Mouse (Mus musculus) CH12.LX (cell line): ENCODE measurements around the gene Npy5r.

ENCODE experiments used
- CTCF ChIP-seq, 2 experiments: IDR thresholded peaks in 1 of 2; conservative IDR thresholded peaks in 1 of 2; 2 replicates each; pipeline ENCODE4 v1.5.1; 2011 to 2012; ENCODE audit warnings: low read depth in 2 of 2, low read length in 2 of 2, improper control_type of control experiment in 1 of 2, inconsistent platforms in 1 of 2, mild to moderate bottlenecking in 1 of 2, moderate library complexity in 1 of 2
- E2F4 ChIP-seq: IDR thresholded peaks from 2 replicates; pipeline ENCODE4 v1.6.1; 2011; ENCODE audit warnings: low read depth, low read length, improper control_type of control experiment; ENCODE audit not compliant: insufficient replicate concordance
- ELF1 ChIP-seq: IDR thresholded peaks from 2 replicates; pipeline ENCODE4 v1.6.1; 2014; ENCODE audit warnings: low read depth, mild to moderate bottlenecking, inconsistent platforms, low read length, improper control_type of control experiment
- EP300 ChIP-seq: IDR thresholded peaks from 2 replicates; pipeline ENCODE4 v1.6.1; 2011; ENCODE audit warnings: low read length, improper control_type of control experiment
- ETS1 ChIP-seq: conservative IDR thresholded peaks from 2 replicates; pipeline ENCODE4 v1.6.1; 2012; ENCODE audit warnings: low read depth, mild to moderate bottlenecking, inconsistent platforms, low read length, improper control_type of control experiment, moderate library complexity
- JUND ChIP-seq: conservative IDR thresholded peaks from 2 replicates; pipeline ENCODE4 v1.6.1; 2011; ENCODE audit warnings: low read depth, low read length, improper control_type of control experiment
- KAT2A ChIP-seq: IDR thresholded peaks from 2 replicates; pipeline ENCODE4 v1.6.1; 2012; ENCODE audit warnings: low read length, improper control_type of control experiment, inconsistent platforms; ENCODE audit not compliant: insufficient replicate concordance
- MAX ChIP-seq: IDR thresholded peaks from 2 replicates; pipeline ENCODE4 v1.6.1; 2011; ENCODE audit warnings: low read length, improper control_type of control experiment
- NELFE ChIP-seq: IDR thresholded peaks from 2 replicates; pipeline ENCODE4 v1.6.1; 2011; ENCODE audit warnings: low read depth, low read length, improper control_type of control experiment
- POLR2A ChIP-seq: IDR thresholded peaks from 2 replicates; pipeline ENCODE4 v1.6.1; 2011; ENCODE audit warnings: low read depth, mild to moderate bottlenecking, improper control_type of control experiment, low read length
- ZC3H11A ChIP-seq: IDR thresholded peaks from 2 replicates; pipeline ENCODE4 v1.6.1; 2012; ENCODE audit warnings: low read depth, mild to moderate bottlenecking, inconsistent platforms, low read length, improper control_type of control experiment
- ZMIZ1 ChIP-seq: IDR thresholded peaks from 2 replicates; pipeline ENCODE4 v1.6.1; 2012; ENCODE audit warnings: low read depth, mild to moderate bottlenecking, inconsistent platforms, low read length, improper control_type of control experiment
- ZNF384 ChIP-seq: IDR thresholded peaks from 2 replicates; pipeline ENCODE4 v1.6.1; 2012; ENCODE audit warnings: low read depth, low read length, improper control_type of control experiment, inconsistent platforms

- TF ChIP-seq ETS1 (no peak), POLR2A (no peak), MAX (no peak), CTCF (conservative IDR thresholded peaks at IDR 0.05 in 1 of 2, IDR thresholded peaks at IDR 0.05 in 1 of 2; ENCODE audit: low read depth in 2 of 2, low read length in 2 of 2) (no peak), EP300 (no peak), E2F4 (no peak), NELFE (no peak), KAT2A (no peak), ZC3H11A (no peak), ZMIZ1 (no peak), JUND (no peak), ZNF384 (no peak), ELF1 (no peak)
These were observed at the start of gene Npy5r for GRCm38 (mm10) chr8:66687511-66688329.
